Mouse (Mus musculus) erythroblast, embryonic 14.5 days (primary cell): ENCODE data around the gene Sugp2.

Source experiments
- GATA1 ChIP-seq: IDR thresholded peaks from 2 replicates; pipeline ENCODE4 v1.6.1; 2012; ENCODE audit warnings: low read length, inconsistent platforms, mixed read lengths
- TAL1 ChIP-seq: IDR thresholded peaks from 3 replicates; pipeline ENCODE4 v1.6.1; 2012; ENCODE audit warnings: low read length, inconsistent platforms, mixed read lengths

DNA sequence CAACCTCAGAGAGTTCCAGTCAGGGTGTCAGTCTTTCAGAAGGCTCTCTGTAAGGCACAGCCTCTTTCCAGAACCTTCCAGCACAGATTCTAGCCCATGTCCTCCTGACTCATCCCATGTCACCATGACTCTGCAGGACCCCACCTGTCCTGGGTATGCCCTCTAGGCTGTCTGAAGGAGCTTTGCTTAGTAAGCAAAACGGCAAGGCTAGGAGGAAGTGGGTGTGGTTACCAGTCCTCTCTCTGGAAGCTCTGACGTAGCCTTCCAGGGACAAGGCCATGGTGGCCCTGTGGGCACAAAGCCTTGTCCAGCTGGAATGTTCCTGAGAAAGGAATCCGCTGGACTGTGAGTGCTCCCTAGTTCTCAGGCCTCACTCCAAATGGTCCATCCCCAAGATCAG lies 38.9 kb downstream of the Sugp2 start:
- TF ChIP-seq GATA1 (no peak), TAL1 (no peak)
